Mouse (Mus musculus) B cell, adult 67 days (primary cell): ENCODE data around the gene Polr2m. TPM values are rescaled to one million over a fixed set of nuclear protein-coding genes. Genes with fewer than 3 reads are reported as not detected.

Experiments used
- total RNA-seq, 2 experiments: library from RNA; stranded (reverse); gene quantifications; 4 replicates each; pipeline ENCODE4 v1.2.4; 2023

Polr2m gene
- total RNA-seq, result 100 to 1,000 TPM; 133 to 143 TPM

GRCm38 (mm10) chr9:71485475-71486094 is at the start of gene Polr2m:
Gene Polr2m, minus strand, starts transcription at chr9:71485935.

Other genes starting within 250 kb of the Polr2m start
- gene Myzap, start 106.4 kb upstream of the Polr2m start, total RNA-seq, result 10 to 100 TPM in 1 of 2 experiments, 1 to 10 TPM in 1; 5.0 to 11.0 TPM